Mouse (Mus musculus): Measurements from ENCODE around the gene Frmd4b.
"Not testable (repeated sequence)": the region's sequence is repeated elsewhere in the genome, so short reads cannot be mapped to it uniquely, and the experiment has no call there.

Gene Frmd4b

GRCm38 (mm10) chr6:97462421-97462820 lies 154.9 kb downstream of the Frmd4b start:
- no peak for DNase-seq

GRCm38 (mm10) chr6:97459112-97459511 lies 158.2 kb downstream of the Frmd4b start:
- no peak for DNase-seq

GRCm38 (mm10) chr6:97458358-97458757 lies 159.0 kb downstream of the Frmd4b start:
- no peak for DNase-seq

GRCm38 (mm10) chr6:97457954-97458353 lies 159.4 kb downstream of the Frmd4b start:
- no peak for DNase-seq

GRCm38 (mm10) chr6:97457210-97457609 lies 160.1 kb downstream of the Frmd4b start:
- DNase-seq: no peak

GRCm38 (mm10) chr6:97452223-97452622 lies 165.1 kb downstream of the Frmd4b start:
- no peak for DNase-seq

GRCm38 (mm10) chr6:97449806-97450205 lies 167.5 kb downstream of the Frmd4b start:
- no peak for DNase-seq

- no peak for DNase-seq
Observed at GRCm38 (mm10) chr6:97447020-97447419, 170.3 kb downstream of the Frmd4b start.

GRCm38 (mm10) chr6:97444145-97444544 lies 173.2 kb downstream of the Frmd4b start:
- no peak for DNase-seq

- DNase-seq: no peak
Observed at GRCm38 (mm10) chr6:97443522-97443921, 173.8 kb downstream of the Frmd4b start.

- no peak for DNase-seq
Observed at GRCm38 (mm10) chr6:97441357-97441756, 176.0 kb downstream of the Frmd4b start.

- no peak for DNase-seq
Observed at GRCm38 (mm10) chr6:97438918-97439645, 178.3 kb downstream of the Frmd4b start.

- DNase-seq: no peak
Observed at GRCm38 (mm10) chr6:97434753-97435152, 182.6 kb downstream of the Frmd4b start.

GRCm38 (mm10) chr6:97431309-97432004 lies 185.9 kb downstream of the Frmd4b start:
- DNase-seq: no peak

GRCm38 (mm10) chr6:97430519-97430918 lies 186.8 kb downstream of the Frmd4b start:
- no peak for DNase-seq

GRCm38 (mm10) chr6:97429688-97430343 lies 187.5 kb downstream of the Frmd4b start:
- no peak for DNase-seq

GRCm38 (mm10) chr6:97419771-97420446 lies 197.4 kb downstream of the Frmd4b start:
- DNase-seq: peak; percentile 68

- DNase-seq: peak; percentile 26
Observed at GRCm38 (mm10) chr6:97416972-97417554, 200.3 kb downstream of the Frmd4b start.

- not testable (repeated sequence) for DNase-seq
Observed at GRCm38 (mm10) chr6:97415578-97415977, 201.8 kb downstream of the Frmd4b start.

- DNase-seq: no peak
Observed at GRCm38 (mm10) chr6:97413453-97413852, 203.9 kb downstream of the Frmd4b start.

- DNase-seq: no peak
Observed at GRCm38 (mm10) chr6:97412403-97412802, 204.9 kb downstream of the Frmd4b start.

GRCm38 (mm10) chr6:97411327-97411726 lies 206.0 kb downstream of the Frmd4b start:
- DNase-seq: no peak
